10 mouse cellular contexts compared by ENCODE assay signal in genomic region chr5:106365094-106365493, GRCm38 (mm10).
DNase-seq lines count a peak whose midpoint lies in the region; ATAC-seq and TF ChIP-seq lines count a peak whose summit lies in the region.
"Had no signal": no experiment of that assay in that cellular context is flagged by ENCODE, and none has a peak within 500 bp of the region (broad histone marks: within the 10 kb centered on the region; RNA-seq: fewer than 3 reads in every experiment).

No protein-coding gene starts in this region.

- H3K27me3 ChIP-seq in heart, adult 2 months (ENCODE audit: control insufficient read depth, insufficient read depth, low read length), result no peaks in the 10 kb centered on the region
- H3K27me3 ChIP-seq in midbrain, embryonic 11.5 days (ENCODE audit: control insufficient read depth, insufficient read depth, low read length), result no peaks in the 10 kb centered on the region
- peaks cover 27% of the 10 kb centered on the region for H3K27me3 ChIP-seq in midbrain, embryonic 10.5 days (ENCODE audit: low read depth, poor library complexity, severe bottlenecking)
- H3K27me3 ChIP-seq: limb, embryonic 13.5 days had no signal

- 40% methylated on average over 8 of the region's 8 CpGs for WGBS in heart, adult 2 months
- 50% methylated on average over 8 of the region's 8 CpGs for WGBS in midbrain, embryonic 11.5 days
- 52% methylated on average over 8 of the region's 8 CpGs for WGBS in midbrain, embryonic 10.5 days

- no peak overlapping the region for H3K4me3 ChIP-seq in heart, adult 2 months
- H3K4me3 ChIP-seq in midbrain, embryonic 11.5 days (ENCODE audit: low read depth, low read length), result no peak overlapping the region
- H3K4me3 ChIP-seq in midbrain, embryonic 10.5 days, result no peak overlapping the region
- H3K4me3 ChIP-seq: limb, embryonic 13.5 days had no signal

- TF ChIP-seq CTCF in heart, adult 2 months (IDR thresholded peaks at IDR 0.05), result peak; percentile 80

- no peak overlapping the region for H3K9ac ChIP-seq in heart, adult 2 months (ENCODE audit: low read depth, low read length)
- no peak overlapping the region for H3K9ac ChIP-seq in midbrain, embryonic 11.5 days (ENCODE audit: low read length)
- H3K9ac ChIP-seq: limb, embryonic 13.5 days had no signal

- TF ChIP-seq POLR2A in heart, adult 2 months (IDR thresholded peaks at IDR 0.05; ENCODE audit: insufficient read depth, low read depth, low read length), result no peak

- DNase-seq in heart, adult 2 months, result no peak
- DNase-seq in heart, adult 8-10 months (ENCODE audit: low spot score), result no peak
- DNase-seq in midbrain, embryonic 11.5 days (ENCODE audit: low spot score, missing footprints), result peak; percentile 88
- no peak for DNase-seq in midbrain, embryonic 10.5 days (ENCODE audit: low spot score)
- DNase-seq in cerebellum, postnatal 10 days, result peak; percentile 44 to 75
- DNase-seq in retina, postnatal 1 day, result peak; percentile 70
- no peak for DNase-seq in heart, adult 9 months (ENCODE audit: low spot score in 2 of 2)
- DNase-seq: thymus, postnatal 36 days had no signal

- TF ChIP-seq EP300 in heart, adult 2 months (IDR thresholded peaks at IDR 0.05; ENCODE audit: insufficient read depth, low read depth, low read length), result no peak

- no peak overlapping the region for H3K4me2 ChIP-seq in midbrain, embryonic 11.5 days
- H3K4me2 ChIP-seq: limb, embryonic 13.5 days had no signal

- intact Hi-C loops in heart, adult 2 months (cut with DNase I), result loop anchor here (1.0 to 5.0 kb wide), 2 partner anchors 282 to 426 kb away; no protein-coding TSS in a partner anchor

- H3K4me1 ChIP-seq in heart, adult 2 months (ENCODE audit: control insufficient read depth, insufficient read depth, low read length), result no peaks in the 10 kb centered on the region
- peaks cover 3% of the 10 kb centered on the region; the same call in 1 of the 2 replicates for H3K4me1 ChIP-seq in midbrain, embryonic 11.5 days (ENCODE audit: control insufficient read depth, insufficient read depth, low read length)
- H3K4me1 ChIP-seq in midbrain, embryonic 10.5 days, result peaks cover 21% of the 10 kb centered on the region
- H3K4me1 ChIP-seq: limb, embryonic 13.5 days had no signal

- no peak for ATAC-seq in midbrain, embryonic 11.5 days (ENCODE audit: low FRiP score)
- ATAC-seq in monocyte, adult 5-6 weeks (replicated peaks; ENCODE audit: insufficient number of reproducible peaks, low FRiP score, low TSS enrichment, poor library complexity, severe bottlenecking), result no peak

- no peaks in the 10 kb centered on the region for H3K9me3 ChIP-seq in midbrain, embryonic 11.5 days (ENCODE audit: control insufficient read depth, low read length)
- H3K9me3 ChIP-seq in midbrain, embryonic 10.5 days (replicated peaks), result peaks cover 9% of the 10 kb centered on the region; the same call in 1 of the 2 replicates
- H3K9me3 ChIP-seq: limb, embryonic 13.5 days had no signal

- H3K27ac ChIP-seq in heart, adult 2 months, result no peak overlapping the region
- H3K27ac ChIP-seq in midbrain, embryonic 11.5 days (ENCODE audit: low read depth, low read length), result no peak overlapping the region
- no peak overlapping the region for H3K27ac ChIP-seq in midbrain, embryonic 10.5 days (replicated peaks)
- H3K27ac ChIP-seq: limb, embryonic 13.5 days had no signal

- no peaks in the 10 kb centered on the region for H3K79me2 ChIP-seq in heart, adult 2 months (replicated peaks; ENCODE audit: control insufficient read depth, insufficient read depth, low read length)

- no peaks in the 10 kb centered on the region for H3K36me3 ChIP-seq in heart, adult 2 months (ENCODE audit: control insufficient read depth, insufficient read depth, low read length)
- no peaks in the 10 kb centered on the region for H3K36me3 ChIP-seq in midbrain, embryonic 11.5 days (ENCODE audit: control insufficient read depth, insufficient read depth, low read length)
- no peaks in the 10 kb centered on the region for H3K36me3 ChIP-seq in midbrain, embryonic 10.5 days
- H3K36me3 ChIP-seq: limb, embryonic 13.5 days had no signal

Comparison
In these comparisons a context has a peak if more than half of its experiments do, and no peak if none do; other contexts are left out.
1. DNase-seq: peak in midbrain, embryonic 11.5 days (single experiment), cerebellum, postnatal 10 days (2 of 2) and retina, postnatal 1 day (single experiment); none in heart, adult 2 months (0 of 2), heart, adult 8-10 months (single experiment), midbrain, embryonic 10.5 days (single experiment) and heart, adult 9 months (0 of 2).